Mouse (Mus musculus) stomach, postnatal 0 days (tissue): ENCODE measurements at regions not wholly inside any gene's neighbourhood (a gene's known extent, or its start where the extent isn't known, plus 50 kb on each side); places are given as distances from the start of the nearest gene placed in this dataset.

ENCODE experiments used
- ATAC-seq: fragments of 200-750 bp; cut with Nextera tagmentation; 2 replicates; pipeline ENCODE4 v1.8.0; 2017; ENCODE audit not compliant: low FRiP score, low TSS enrichment
- DNase-seq: peaks from one replicate; pipeline ENCODE4 v3.0.0-alpha.2; 2016; ENCODE audit warnings: low spot score
- H3K27ac ChIP-seq: fragments of 300-500 bp; sonication (generic); replicated peaks from 2 replicates; pipeline ENCODE4 v1.5.1; 2014; ENCODE audit warnings: mild to moderate bottlenecking, control low read depth
- H3K27me3 ChIP-seq: fragments of 300-500 bp; sonication (generic); 2 replicates; pipeline ENCODE4 v1.6.1; 2014; ENCODE audit warnings: low read length; ENCODE audit not compliant: control insufficient read depth, insufficient read depth
- H3K36me3 ChIP-seq: fragments of 300-500 bp; sonication (generic); 2 replicates; pipeline ENCODE4 v1.6.1; 2014; ENCODE audit warnings: low read length, mixed read lengths; ENCODE audit not compliant: control insufficient read depth, insufficient read depth
- H3K4me1 ChIP-seq: fragments of 300-500 bp; sonication (generic); replicated peaks from 2 replicates; pipeline ENCODE4 v1.6.1; 2014; ENCODE audit warnings: antibody characterized with exemption; ENCODE audit not compliant: control insufficient read depth, insufficient read depth
- H3K4me2 ChIP-seq: fragments of 300-500 bp; sonication (generic); replicated peaks from 2 replicates; pipeline ENCODE4 v1.6.1; 2014; ENCODE audit warnings: low read depth, mild to moderate bottlenecking, control low read depth, moderate library complexity
- H3K4me3 ChIP-seq: fragments of 300-500 bp; sonication (generic); 2 replicates; pipeline ENCODE4 v1.5.1; 2014; ENCODE audit warnings: low read depth, low read length, control low read depth
- H3K9ac ChIP-seq: fragments of 300-500 bp; sonication (generic); 2 replicates; pipeline ENCODE4 v1.6.1; 2014; ENCODE audit warnings: mild to moderate bottlenecking, low read length, control low read depth, mixed read lengths
- H3K9me3 ChIP-seq: fragments of 300-500 bp; sonication (generic); 2 replicates; pipeline ENCODE4 v1.6.1; 2016; ENCODE audit warnings: low read length; ENCODE audit not compliant: control insufficient read depth
- CTCF ChIP-seq: IDR thresholded peaks from 2 replicates; pipeline ENCODE4 v1.5.1; 2016; ENCODE audit warnings: antibody characterized with exemption, low read depth, mild to moderate bottlenecking, moderate library complexity
- EP300 ChIP-seq: optimal IDR thresholded peaks from 2 replicates; pipeline ENCODE3; 2016; ENCODE audit warnings: antibody characterized with exemption
- WGBS: fragments of 180-500 bp; shearing (Covaris S2); extraction: QIAGEN DNeasy Blood & Tissue Kit; methylation state at CpG from one replicate; pipeline ENCODE4 v1.1.7; 2014; 5-methylcytosine and 5-hydroxymethylcytosine counted together

- Histone ChIP-seq H3K4me2 (no peak overlapping the region), H3K27ac (no peak overlapping the region), H3K36me3 (no peaks in the 10 kb centered on the region), H3K9ac (no peak overlapping the region), H3K4me3 (no peak overlapping the region), H3K4me1 (no peaks in the 10 kb centered on the region), H3K9me3 (no peaks in the 10 kb centered on the region), H3K27me3 (no peaks in the 10 kb centered on the region)
- TF ChIP-seq EP300 (no peak), CTCF (no peak)
- WGBS, result 40% methylated on average over 3 of the region's 3 CpGs
- ATAC-seq (no peak), DNase-seq (no peak)
Measured at GRCm38 (mm10) chr14:46129762-46130161, 249.5 kb upstream of the Gm15217 start.

GRCm38 (mm10) chr14:46144175-46144574, 235.0 kb upstream of the Gm15217 start:
- no peak for DNase-seq
- Histone ChIP-seq H3K4me3 (no peak overlapping the region), H3K27ac (no peak overlapping the region), H3K4me2 (no peak overlapping the region), H3K27me3 (no peaks in the 10 kb centered on the region), H3K4me1 (no peaks in the 10 kb centered on the region), H3K36me3 (no peaks in the 10 kb centered on the region), H3K9ac (no peak overlapping the region), H3K9me3 (no peaks in the 10 kb centered on the region)
- 30% methylated on average over 4 of the region's 4 CpGs for WGBS
- no peak for TF ChIP-seq CTCF
- no peak for TF ChIP-seq EP300
- ATAC-seq, result no peak

GRCm38 (mm10) chr14:46144707-46145106, 234.5 kb upstream of the Gm15217 start:
- H3K27me3 ChIP-seq, result no peaks in the 10 kb centered on the region
- no peak overlapping the region for H3K4me3 ChIP-seq
- H3K36me3 ChIP-seq, result no peaks in the 10 kb centered on the region
- 30% methylated on average over 6 of the region's 6 CpGs for WGBS
- H3K27ac ChIP-seq, result no peak overlapping the region
- ATAC-seq (no peak), DNase-seq (no peak)
- TF ChIP-seq EP300 (no peak), CTCF (no peak)
- H3K9me3 ChIP-seq, result no peaks in the 10 kb centered on the region
- H3K9ac ChIP-seq, result no peak overlapping the region
- no peaks in the 10 kb centered on the region for H3K4me1 ChIP-seq
- H3K4me2 ChIP-seq, result no peak overlapping the region

- Histone ChIP-seq H3K4me1 (no peaks in the 10 kb centered on the region), H3K4me2 (no peak overlapping the region), H3K4me3 (no peak overlapping the region), H3K27me3 (no peaks in the 10 kb centered on the region), H3K27ac (no peak overlapping the region), H3K9ac (no peak overlapping the region), H3K36me3 (no peaks in the 10 kb centered on the region), H3K9me3 (no peaks in the 10 kb centered on the region)
- no peak for ATAC-seq
- TF ChIP-seq CTCF, result no peak
- TF ChIP-seq EP300, result no peak
- DNase-seq, result no peak
- 47% methylated on average over 7 of the region's 7 CpGs for WGBS
Measured at GRCm38 (mm10) chr14:46145584-46145983, 233.6 kb upstream of the Gm15217 start.

GRCm38 (mm10) chr14:46149073-46149661, 230.0 kb upstream of the Gm15217 start:
- Histone ChIP-seq H3K4me2 (no peak overlapping the region), H3K4me1 (no peaks in the 10 kb centered on the region), H3K36me3 (no peaks in the 10 kb centered on the region), H3K9ac (no peak overlapping the region), H3K4me3 (no peak overlapping the region), H3K27ac (no peak overlapping the region), H3K9me3 (no peaks in the 10 kb centered on the region), H3K27me3 (no peaks in the 10 kb centered on the region)
- 83% methylated on average over 6 of the region's 6 CpGs for WGBS
- ATAC-seq, result no peak
- no peak for DNase-seq
- TF ChIP-seq EP300 (no peak), CTCF (no peak)

GRCm38 (mm10) chr14:46158741-46159140, 220.5 kb upstream of the Gm15217 start:
- Histone ChIP-seq H3K4me1 (no peaks in the 10 kb centered on the region), H3K27ac (no peak overlapping the region), H3K27me3 (no peaks in the 10 kb centered on the region), H3K36me3 (no peaks in the 10 kb centered on the region), H3K4me2 (no peak overlapping the region), H3K9ac (no peak overlapping the region), H3K4me3 (no peak overlapping the region), H3K9me3 (no peaks in the 10 kb centered on the region)
- DNase-seq (no peak), ATAC-seq (no peak)
- WGBS, result 45% methylated on average over 2 of the region's 2 CpGs
- TF ChIP-seq CTCF, result no peak
- TF ChIP-seq EP300, result no peak
